Mouse (Mus musculus) large intestine, adult 2 months (tissue): ENCODE measurements around the gene Rufy3. TPM values are rescaled to one million over a fixed set of nuclear protein-coding genes. Genes with fewer than 3 reads are reported as not detected.

Source experiments
- DNase-seq: peaks from one replicate; pipeline ENCODE4 v3.0.0-alpha.2; 2012; ENCODE audit warnings: low read depth, low spot score
- WGBS: fragments of 180-500 bp; shearing (Covaris S2); methylation state at CpG from one replicate; pipeline ENCODE4 v1.1.7; 2018; 5-methylcytosine and 5-hydroxymethylcytosine counted together
- polyA plus RNA-seq: library from polyadenylated mRNA; depleted of rRNA; stranded (reverse); fragments of >200 nt; gene quantifications from 2 replicates; pipeline ENCODE4 v1.2.3, GENCODE M21; 2012

Gene Rufy3
- polyA plus RNA-seq, 1 experiment, result 4.9 TPM

GRCm38 (mm10) chr5:88604641-88605358 is 40.0 kb downstream of the Rufy3 start:
- 95% methylated on average over 7 of the region's 7 CpGs for WGBS
- DNase-seq, result no peak

DNA sequence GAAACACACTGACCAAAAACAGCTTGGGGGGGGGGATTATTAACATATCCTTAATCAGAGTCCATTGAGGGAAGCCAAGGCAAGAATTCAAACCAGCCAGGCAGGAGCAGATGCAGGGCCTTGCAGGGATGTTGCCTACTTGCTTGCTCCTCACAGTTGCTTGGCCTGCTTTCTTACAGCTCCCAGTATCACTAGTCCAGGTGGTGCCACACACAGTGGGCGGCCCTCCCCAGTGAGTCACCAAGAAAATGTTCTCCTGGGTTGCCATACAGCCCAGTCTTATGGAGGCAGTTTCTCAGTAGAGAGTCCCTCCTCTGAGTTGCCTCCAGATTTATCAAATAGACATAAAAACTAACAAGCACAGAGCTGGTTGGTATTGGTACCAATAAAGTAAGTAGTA is 49.3 kb downstream of the Rufy3 start:
- DNase-seq, result no peak
- WGBS, result 89% methylated on average over 1 of the region's 1 CpGs

GRCm38 (mm10) chr5:88616988-88617387 is 52.1 kb downstream of the Rufy3 start:
- WGBS, result 78% methylated on average over 4 of the region's 4 CpGs
- no peak for DNase-seq

- peak; percentile 6 for DNase-seq
- 47% methylated on average over 4 of the region's 4 CpGs for WGBS
Observed at GRCm38 (mm10) chr5:88627545-88627944, 62.7 kb downstream of the Rufy3 start.

GRCm38 (mm10) chr5:88629125-88629524 is 64.3 kb downstream of the Rufy3 start:
- 41% methylated on average over 11 of the region's 11 CpGs for WGBS

GRCm38 (mm10) chr5:88629987-88630386 is 65.1 kb downstream of the Rufy3 start:
- 84% methylated on average over 8 of the region's 8 CpGs for WGBS
- no peak for DNase-seq

More at GRCm38 (mm10) chr5:88629125-88629524, 64.3 kb downstream of the Rufy3 start:
- DNase-seq, result no peak

DNA sequence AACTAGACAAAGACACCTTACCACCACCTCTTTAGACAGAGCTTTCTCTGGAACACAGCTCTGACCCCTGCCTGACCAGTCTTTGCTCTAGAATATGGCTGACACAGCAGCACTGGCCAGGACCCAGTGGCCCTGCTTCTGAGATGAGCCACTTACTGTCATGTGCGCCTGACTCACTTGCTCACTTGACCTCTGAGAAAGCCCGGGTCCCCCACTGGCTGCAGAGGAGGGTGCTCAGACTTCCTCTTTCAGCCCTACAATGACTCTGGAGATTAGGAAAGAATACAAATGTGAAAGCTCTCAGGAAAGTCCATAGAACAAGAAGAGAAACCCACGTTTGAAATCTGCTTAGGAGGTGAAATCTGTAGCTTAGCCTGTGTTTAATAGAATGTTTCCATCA is 66.0 kb downstream of the Rufy3 start:
- DNase-seq, result no peak
- WGBS, result 63% methylated on average over 3 of the region's 3 CpGs

DNA sequence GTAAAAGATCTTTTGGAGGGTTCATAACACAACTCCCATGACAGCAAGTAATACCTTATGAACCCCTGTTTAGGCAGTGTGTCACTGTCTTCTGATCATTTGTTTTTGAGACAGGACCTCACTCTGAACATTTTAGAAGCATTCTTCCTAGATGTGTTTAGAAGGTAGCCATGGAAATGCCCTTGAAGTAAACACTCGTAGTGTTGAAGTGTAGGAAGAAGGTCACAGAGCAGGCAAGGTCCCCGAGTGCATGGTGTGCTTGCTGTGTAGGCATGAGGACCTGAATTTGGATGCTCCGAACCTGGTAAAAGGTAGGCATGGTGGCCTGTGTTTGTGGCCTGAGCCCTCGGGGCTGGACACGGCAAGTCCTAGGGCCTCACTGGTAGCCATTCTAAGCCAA is 66.7 kb downstream of the Rufy3 start:
- DNase-seq, result no peak
- WGBS, result 82% methylated on average over 5 of the region's 5 CpGs

GRCm38 (mm10) chr5:88632463-88632862 is 67.6 kb downstream of the Rufy3 start:
- no peak for DNase-seq
- WGBS, result 70% methylated on average over 9 of the region's 9 CpGs

- no peak for DNase-seq
- WGBS, result 88% methylated on average over 5 of the region's 5 CpGs
Observed at GRCm38 (mm10) chr5:88634076-88634475, 69.2 kb downstream of the Rufy3 start.

GRCm38 (mm10) chr5:88642786-88643185 is 77.9 kb downstream of the Rufy3 start:
- WGBS, result 70% methylated on average over 9 of the region's 9 CpGs
- no peak for DNase-seq

- WGBS, result 74% methylated on average over 9 of the region's 9 CpGs
- no peak for DNase-seq
Observed at GRCm38 (mm10) chr5:88643491-88643890, 78.7 kb downstream of the Rufy3 start.

DNA sequence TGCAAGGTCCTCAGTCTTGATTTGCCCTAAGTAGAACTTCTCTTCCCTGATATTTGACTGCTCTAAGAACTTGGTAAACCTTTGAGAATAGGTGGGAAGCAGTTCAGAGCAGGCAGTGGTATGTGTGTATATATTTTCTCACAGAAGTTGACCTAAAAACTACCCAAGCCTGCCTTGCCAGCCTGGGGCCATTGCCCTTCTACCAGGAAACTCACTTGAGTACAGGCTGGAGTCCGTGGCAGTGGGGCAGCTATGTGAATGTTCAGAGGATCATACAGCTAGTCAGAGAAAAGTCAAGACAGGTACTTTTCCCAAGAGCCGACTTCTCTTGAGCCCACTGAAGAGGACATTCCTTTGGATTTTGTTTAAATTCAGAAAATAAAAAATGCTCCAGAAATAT is 80.1 kb downstream of the Rufy3 start:
- DNase-seq, result no peak
- 76% methylated on average over 2 of the region's 2 CpGs for WGBS

DNA sequence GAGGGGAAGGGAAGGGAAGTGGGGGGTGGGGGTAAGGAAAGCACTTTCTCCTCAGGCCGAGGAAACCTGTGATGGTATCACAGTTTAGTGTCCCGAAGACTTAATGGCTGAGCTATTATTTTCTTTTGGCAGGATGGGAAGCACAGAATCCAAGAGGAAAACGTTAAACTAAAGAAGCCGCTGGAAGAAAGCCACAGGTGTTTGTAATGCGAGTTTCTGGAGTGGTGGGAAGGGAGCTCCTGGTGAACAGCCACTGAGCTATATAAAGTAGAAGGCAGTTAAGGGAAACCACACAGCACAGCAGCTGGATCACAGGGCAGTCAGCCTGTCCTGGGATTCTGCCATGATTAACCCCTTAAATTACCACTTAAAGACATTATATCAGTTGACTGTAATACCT is 80.6 kb downstream of the Rufy3 start:
- WGBS, result 43% methylated on average over 5 of the region's 5 CpGs
- DNase-seq, result no peak

DNA sequence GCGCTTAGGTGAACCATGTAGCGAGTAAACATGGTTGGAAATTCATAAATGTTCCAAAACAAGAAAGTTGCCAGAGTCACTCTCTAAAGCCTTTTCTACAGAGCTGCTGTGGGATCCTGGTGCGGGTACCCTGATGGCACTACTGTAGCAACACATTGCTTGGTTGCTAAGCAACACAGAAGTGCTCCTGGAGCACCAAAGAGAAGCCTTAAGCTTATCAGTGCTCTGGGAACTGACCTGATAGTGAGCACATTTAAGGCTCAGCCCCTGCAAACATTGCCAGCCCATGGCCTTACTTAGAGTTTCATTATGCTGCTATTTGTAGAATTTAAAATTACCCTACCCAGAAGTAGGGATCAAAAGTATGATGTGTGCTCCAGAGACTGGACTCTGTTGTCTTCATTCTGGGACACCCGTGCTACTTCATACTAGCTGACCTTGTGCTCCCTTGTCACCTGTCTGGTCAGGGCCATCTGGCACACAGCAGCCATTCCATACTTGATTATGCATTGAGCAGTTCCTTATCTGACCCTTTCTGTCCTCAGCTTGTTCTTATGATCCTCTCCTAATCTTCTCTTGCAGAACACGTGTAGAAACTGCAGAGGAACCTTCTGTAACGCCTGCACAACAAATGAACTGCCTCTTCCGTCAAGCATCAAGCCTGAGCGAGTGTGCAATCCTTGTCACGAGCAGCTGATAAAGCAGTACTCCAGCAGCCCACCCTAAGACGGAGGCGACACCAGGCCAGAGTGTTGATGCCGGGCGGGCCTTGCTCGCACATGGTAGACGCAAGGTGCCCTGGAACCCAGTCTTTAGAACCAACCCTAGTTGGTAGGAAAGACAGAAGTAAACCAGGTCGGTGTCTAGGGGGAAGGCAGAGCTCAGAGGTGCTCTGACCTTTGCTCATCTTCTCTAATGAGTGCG is 84.7 kb downstream of the Rufy3 start:
- DNase-seq, result no peak
- 92% methylated on average over 17 of the region's 17 CpGs for WGBS

DNA sequence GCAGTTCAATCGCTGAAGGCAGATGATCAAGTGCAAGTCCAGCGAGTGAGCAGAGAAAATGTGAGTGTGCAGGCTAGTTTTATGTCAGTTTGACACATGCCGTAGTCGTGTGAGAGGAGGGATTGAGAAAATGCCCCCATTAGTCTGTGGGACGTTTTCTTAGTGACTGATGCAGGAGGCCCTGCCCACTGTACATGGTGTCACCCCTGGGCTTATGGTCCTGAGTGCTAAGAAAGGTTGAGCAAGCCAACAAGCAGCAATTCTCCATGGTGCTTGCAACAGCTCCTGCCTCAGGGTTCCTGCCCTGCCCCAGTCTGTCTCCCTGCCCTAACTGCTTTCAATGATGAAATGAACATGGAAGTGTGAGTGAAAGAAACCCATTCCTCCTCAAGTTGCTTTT is 87.7 kb downstream of the Rufy3 start:
- DNase-seq, result no peak
- WGBS, result 82% methylated on average over 5 of the region's 5 CpGs

- 97% methylated on average over 1 of the region's 1 CpGs for WGBS
- DNase-seq, result no peak
Observed at GRCm38 (mm10) chr5:88657868-88658267, 93.0 kb downstream of the Rufy3 start.

DNA sequence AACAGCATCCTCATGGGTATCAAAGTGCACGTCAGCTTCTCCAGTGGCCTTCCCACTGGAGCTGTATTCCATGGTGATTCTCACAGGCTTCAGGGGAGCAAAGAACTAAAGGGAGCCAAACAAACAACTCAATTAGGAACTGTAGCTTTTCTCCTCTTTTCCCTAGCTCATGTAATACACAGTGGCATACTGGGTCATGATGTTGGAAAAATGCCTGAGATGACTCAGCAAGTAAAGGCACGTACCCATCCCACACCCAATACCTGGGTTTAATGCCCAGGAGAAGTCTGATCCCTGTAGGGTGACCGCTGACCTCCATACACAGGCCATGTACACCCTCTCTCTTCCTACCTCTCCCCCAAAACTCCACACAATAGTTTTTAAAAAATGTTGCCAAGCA is 98.3 kb downstream of the Rufy3 start:
- no peak for DNase-seq
- WGBS, result 98% methylated on average over 3 of the region's 3 CpGs

- no peak for DNase-seq
- 87% methylated on average over 5 of the region's 5 CpGs for WGBS
Observed at GRCm38 (mm10) chr5:88663875-88664274, 99.0 kb downstream of the Rufy3 start.

- 1% methylated on average over 47 of the region's 47 CpGs for WGBS
- DNase-seq, result no peak
Observed at GRCm38 (mm10) chr5:88674703-88675442, 110.0 kb downstream of the Rufy3 start.
